Mouse (Mus musculus): ENCODE measurements around the gene Ap1m1.

DNA sequence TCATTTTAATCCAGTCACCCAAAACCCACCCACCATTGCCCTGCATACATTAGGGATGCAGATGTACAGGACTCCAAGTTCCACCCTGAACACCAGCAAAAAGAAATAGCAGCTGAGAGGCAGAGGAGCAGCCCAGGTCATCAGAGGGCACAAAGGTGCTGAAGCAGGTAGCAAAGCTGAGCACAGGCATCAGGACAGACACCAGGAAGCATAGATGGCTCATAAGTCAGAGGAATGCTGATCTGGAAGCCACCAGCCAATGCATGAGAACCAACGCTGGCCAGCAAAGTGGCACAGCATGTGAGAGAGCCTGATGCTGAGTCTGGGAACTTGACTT, 18.1 kb downstream of the Ap1m1 start:
- TF ChIP-seq CTCF (IDR thresholded peaks at IDR 0.05; ENCODE audit: borderline replicate concordance, insufficient read depth, low read length), result no peak
- no peak for TF ChIP-seq POLR2A (IDR thresholded peaks at IDR 0.05; ENCODE audit: low read depth, low read length)
